Mouse (Mus musculus) ovary, postnatal 14 days (tissue): Measurements from ENCODE around the gene Gabpa.

ENCODE experiments used
- DNase-seq: peaks from one replicate; pipeline ENCODE4 v3.0.0; 2022; ENCODE audit warnings: low spot score

Gene Gabpa

GRCm38 (mm10) chr16:84834745-84835440 lies at the start of gene Gabpa:
TSS of gene Gabpa (plus strand) at chr16:84834925.
- DNase-seq: peak; percentile 71

DNA sequence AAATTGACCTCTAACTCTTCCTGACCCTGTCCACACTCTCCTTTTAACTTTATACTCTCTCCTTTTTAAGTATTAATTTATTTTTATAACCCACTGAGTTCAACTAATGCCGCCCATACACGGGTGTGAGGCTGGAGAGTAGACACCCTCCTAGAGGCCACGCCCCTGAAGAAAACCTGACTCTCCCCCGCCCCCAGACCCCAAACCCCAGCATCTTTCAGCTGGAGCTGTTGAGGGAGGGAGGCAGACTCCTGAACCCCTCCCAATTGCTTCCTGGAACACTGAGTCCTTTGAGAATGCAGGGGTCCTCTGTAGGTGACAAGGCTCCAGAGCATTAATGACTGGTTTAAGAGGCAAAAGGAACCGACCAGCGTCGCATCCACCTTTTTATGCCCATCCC lies 49.8 kb upstream of the Gabpa start:
- no peak for DNase-seq

DNA sequence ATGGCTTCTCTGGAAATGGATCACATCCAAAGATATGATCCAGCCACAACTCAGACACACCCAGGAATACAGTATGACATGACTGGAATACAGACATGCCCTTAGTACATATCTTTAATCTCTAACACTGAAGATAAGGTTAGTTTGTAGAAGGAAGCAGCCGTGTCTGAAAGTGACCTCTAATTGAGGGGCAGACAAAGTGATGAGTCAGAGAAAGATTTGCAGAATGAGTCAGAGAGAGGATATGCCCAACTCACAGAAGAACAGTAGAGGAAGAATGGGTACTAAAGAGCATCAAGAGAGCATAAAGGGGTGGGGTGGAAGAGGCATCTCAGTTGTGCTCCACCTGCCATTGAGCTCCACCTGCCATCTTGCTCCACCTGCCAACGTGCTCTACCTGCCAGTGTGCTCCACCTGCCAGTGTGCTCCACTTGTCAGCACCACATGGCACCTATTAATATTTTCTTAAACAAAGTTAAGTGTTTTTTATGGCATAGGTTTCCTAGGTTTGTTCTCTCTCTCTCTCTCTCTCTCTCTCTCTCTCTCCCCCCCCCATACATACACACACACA lies 44.0 kb upstream of the Gabpa start:
- DNase-seq: no peak

DNA sequence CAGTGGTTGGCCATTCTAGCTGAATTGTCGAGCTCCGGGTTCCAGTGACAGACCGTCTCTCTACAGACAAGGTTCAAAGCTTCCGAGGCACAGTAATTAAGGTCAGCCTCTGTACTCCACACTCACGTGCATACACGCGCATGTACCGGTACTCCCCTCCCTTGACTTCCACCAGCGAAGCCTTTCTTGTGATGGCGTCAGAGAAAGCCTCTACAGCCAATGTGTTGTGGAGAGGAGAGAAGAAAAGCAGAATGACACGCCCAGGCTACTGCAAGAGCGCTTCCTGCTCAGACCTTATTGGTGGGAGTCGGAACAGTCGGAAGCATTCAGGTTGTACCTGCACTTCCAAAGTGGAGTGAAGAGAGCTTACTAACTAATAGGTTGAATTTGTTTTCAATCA lies 41.3 kb upstream of the Gabpa start:
- no peak for DNase-seq

DNA sequence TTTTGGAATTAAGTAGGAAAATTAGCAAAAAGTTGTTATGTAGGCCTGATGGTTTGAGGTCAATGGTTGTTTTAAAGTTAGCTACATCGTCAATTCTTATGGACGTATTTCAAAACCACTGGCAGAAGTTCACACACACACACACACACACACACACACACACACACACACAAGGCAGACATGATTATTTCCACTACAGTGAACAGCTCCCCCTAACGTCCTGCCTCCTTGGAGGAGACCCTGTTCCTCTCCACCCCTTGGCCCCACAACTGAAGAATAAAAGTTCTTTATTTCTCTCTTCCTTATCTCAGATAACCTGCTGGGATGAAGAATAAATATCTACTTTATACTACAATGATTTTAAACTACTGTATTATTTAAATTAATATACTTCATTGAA lies 39.4 kb upstream of the Gabpa start:
- no peak for DNase-seq

DNA sequence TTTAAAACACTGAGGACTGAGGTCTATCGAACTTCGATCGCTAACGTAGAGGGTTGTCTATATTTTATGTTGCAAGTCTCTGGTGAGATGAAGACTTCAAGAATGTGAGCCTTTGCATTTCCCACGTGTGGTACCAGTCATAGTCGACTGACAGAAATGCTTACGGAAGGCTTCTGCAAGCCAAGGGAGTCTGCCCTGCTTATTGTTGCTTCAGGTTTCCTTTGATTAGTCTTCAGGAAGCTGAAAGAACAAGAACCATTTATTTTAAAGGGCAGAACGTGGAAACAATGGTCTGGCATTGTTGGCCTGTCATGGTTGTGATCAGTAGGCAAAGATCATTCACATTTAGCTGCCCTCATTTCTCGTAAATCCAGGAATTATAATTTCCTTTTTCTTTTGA lies 38.0 kb upstream of the Gabpa start:
- no peak for DNase-seq

GRCm38 (mm10) chr16:84800038-84800437 lies 34.7 kb upstream of the Gabpa start:
- no peak for DNase-seq

- DNase-seq: peak; percentile 32
These were observed 32.5 kb upstream of the Gabpa start for GRCm38 (mm10) chr16:84802217-84802616.

DNA sequence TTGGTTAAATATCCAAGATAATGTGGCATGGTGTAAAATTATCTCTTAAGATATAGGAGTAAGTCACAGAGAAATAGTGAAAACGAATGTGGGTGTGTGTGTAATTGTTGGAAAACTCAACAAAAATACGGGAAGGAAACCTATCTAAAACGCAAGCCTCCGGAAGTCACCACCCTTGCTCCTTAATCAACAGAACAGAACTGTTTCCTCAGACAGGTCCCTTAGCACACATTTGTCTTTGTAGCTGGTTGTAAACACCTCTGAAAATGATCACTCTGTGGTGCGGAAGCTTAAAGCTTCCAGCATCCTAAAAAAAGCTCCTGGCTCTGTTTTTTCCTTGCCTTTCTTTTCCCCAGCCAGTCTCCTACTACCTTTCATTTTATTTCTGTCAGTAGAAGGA lies 29.9 kb upstream of the Gabpa start:
- no peak for DNase-seq

- DNase-seq: no peak
These were observed 28.6 kb upstream of the Gabpa start for GRCm38 (mm10) chr16:84806175-84806574.

DNA sequence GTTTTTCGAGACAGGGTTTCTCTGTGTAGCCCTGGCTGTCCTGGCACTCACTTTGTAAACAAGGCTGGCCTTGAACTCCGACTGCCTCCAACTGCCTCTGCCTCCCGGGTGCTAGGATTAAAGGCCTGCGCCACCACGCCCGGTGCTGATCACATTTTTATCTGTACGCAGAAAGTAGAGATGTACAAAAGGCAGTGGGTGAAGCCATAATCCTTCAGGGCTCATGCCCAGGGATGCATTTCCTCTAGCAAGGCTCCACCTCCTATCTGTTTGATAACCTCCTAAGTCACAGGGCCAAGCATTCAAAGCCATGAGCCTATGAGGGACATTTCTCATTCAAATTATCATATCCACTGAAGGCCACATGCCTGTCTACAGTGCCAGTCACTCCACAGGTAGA lies 26.9 kb upstream of the Gabpa start:
- no peak for DNase-seq

DNA sequence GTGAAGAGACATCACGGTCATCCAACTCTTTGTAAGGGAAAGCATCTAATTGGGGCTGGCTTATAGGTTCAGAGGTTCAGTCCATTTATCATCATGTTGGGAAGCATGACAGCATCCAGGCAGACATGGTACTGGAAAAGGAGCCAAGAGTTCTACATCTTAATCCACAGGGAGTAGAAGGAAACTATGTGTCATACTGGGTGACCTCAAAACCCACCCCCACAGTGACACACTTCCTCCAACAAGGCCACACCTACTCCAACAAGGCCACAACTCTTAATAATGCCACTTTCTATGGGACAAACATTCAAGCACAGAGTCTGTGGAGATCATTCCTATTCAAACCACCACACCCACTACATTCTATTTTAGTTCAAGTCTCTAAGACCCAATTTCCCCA lies 24.5 kb upstream of the Gabpa start:
- no peak for DNase-seq

GRCm38 (mm10) chr16:84813852-84814251 lies 20.9 kb upstream of the Gabpa start:
- DNase-seq: no peak

DNA sequence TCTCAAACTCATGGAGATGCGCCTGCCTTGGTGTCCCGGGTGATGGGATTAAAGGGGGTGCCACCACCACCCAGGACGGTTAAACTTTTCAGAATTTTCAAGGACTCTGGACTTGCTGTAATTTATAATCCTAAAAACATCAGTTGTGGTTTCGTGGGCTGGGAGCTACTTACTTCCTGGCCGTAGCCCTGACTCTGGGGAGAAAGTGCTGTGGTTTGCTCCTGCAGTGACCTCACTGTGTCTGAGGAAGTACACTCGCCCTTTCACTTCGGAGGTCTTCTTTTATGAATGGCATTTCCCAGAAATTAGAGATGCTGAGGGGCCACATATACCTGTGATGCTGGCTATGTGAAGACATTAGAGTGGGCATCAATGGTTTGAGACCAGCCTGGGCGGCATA lies 20.2 kb upstream of the Gabpa start:
- DNase-seq: no peak

- DNase-seq: no peak
These were observed 17.3 kb upstream of the Gabpa start for GRCm38 (mm10) chr16:84817423-84817822.

DNA sequence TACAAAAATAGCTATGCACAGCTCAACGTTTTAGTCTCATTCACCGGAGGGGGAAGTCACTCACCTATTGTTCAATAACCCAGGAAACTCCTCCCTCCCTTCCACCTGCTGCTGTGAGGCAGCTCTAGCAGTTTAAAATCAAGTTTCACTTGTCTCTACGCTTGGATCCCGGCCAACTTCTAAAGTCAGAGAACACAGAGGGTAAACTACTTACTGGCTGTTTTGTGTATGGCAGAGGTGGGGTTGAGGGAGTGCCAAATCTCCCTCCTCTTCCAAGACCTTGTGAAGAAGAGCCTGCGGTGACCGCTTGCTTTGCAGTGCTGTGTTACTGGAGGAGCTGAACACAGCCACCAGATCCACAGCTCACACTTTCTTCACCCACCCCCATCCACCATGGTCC lies 9.7 kb upstream of the Gabpa start:
- DNase-seq: peak; percentile 22

GRCm38 (mm10) chr16:84831696-84832095 lies 3.0 kb upstream of the Gabpa start:
- no peak for DNase-seq

GRCm38 (mm10) chr16:84832736-84833135 lies 2.0 kb upstream of the Gabpa start:
- DNase-seq: no peak

- DNase-seq: no peak
These were observed 381 bp upstream of the Gabpa start for GRCm38 (mm10) chr16:84834344-84834743.

DNA sequence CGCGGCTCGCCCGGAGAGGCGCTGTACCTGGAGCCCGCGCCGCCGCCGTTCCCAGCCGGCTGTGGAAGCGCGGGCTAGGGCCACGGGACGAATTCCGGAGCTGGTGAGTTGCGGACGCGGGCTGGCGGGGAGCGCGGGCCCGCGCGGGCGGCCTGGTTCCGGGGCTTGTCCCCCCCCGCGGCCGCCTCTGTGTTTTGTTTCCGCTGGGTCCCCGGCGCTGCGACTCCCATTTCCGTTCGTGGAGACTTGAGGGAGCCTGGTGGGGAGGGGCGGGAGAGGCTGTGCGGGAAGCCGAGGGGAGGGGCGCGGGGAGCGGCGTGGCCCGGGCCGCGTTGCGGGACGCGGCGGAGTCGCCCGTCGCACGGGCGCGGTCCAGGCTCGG lies 707 bp downstream of the Gabpa start, which contains the start of gene Atp5j:
Gene Atp5j (minus strand): TSS at position 185 of the 382 bp plus-strand sequence.
- DNase-seq: peak; percentile 73

DNA sequence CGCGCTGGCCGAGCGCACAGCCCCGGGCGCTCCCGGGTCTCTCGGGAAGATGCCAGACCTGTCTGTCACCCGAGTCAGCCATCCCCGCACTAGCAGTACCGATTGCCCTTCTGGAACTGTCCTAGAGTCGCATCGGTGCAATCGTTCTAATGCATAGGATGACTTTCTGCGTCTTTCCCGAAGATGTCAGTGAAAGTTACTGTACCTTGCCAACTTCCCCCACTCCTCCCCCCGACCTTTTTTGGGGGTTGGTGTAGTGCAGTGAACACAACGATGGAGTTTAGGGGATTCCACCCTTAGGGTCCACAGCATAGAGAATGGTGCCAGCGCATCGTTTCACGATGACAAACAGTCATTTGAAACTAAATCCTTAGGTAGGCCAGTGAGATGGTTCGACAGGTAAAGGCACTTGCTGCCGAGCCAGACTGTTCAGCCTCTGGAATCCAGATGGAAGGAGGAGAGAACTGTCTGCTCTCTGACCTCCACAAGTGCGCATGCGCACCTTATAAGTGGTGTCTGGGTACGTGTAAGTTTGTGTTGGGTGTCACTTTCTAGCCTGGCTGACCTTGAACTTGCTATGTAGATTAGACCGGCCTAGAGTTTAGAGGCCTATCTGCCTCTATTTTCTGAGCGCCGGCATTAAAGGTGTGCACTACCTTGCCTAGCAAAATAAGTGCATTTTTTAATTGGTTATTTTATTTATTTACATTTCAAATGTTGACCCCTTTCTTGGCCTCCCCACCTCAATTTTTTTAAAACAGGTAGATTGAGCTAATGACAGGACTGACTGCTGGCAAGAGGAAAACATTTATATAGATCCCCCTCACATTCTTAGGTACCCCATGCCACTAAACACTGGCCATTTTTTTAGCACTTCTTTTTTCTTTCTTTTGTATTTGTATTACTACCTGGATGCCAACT lies 1.4 kb downstream of the Gabpa start:
- DNase-seq: peak; percentile 42

GRCm38 (mm10) chr16:84838576-84838975 lies 3.9 kb downstream of the Gabpa start:
- no peak for DNase-seq

- DNase-seq: no peak
These were observed 18.8 kb downstream of the Gabpa start for GRCm38 (mm10) chr16:84853492-84853891.
